Comparison of ENCODE assay signal across 8 mouse cellular contexts in the genomic region with DNA sequence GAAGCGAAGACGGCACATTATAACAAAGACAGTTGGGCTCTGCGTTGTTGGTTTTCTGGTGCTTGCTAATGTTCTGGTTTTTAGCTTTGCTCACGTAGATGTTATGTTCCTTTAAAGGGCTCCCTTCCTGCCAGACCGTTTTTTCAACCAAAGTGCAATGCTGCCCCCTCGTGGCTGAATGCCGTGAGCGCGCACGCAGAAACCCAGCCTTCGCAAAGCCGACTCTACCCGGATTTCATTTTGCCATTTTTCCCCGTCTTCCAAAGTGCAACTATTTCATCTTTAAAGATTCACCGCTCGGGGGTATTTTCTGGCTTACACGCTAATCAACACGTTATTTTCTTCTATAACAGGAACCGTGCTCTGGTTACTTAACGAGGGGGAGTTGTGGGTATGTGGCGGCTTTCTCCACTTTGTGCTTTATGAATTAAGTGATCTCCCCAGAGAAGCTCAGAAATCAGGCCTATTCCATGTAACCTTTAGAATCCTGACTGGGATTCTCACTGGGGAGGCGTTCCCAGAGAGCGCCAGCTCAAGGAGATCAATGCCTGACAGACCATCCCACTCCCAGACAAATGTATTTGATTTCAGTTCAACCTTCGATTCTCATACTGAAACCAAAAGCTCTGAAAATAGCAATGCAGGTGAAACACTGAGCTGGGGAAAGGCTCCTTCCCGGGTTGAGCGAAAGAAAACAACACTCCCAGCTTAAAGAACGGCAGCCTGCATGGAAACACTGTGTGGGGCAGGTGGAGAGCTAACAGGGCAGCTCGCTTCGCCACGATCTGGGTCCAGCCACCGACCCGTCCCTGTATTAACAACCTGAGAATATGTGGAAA.
DNase-seq lines count a peak whose midpoint lies in the region; ATAC-seq lines count a peak whose summit lies in the region.

No protein-coding gene starts in this region.

- H3K9me3 ChIP-seq in forebrain, embryonic 12.5 days = no peaks in the 10 kb centered on the region
- H3K9me3 ChIP-seq in heart, embryonic 16.5 days (replicated peaks; ENCODE audit: control insufficient read depth, low read length) = no peaks in the 10 kb centered on the region
- no peaks in the 10 kb centered on the region for H3K9me3 ChIP-seq in liver, embryonic 13.5 days (replicated peaks)
- H3K9me3 ChIP-seq in stomach, embryonic 14.5 days (ENCODE audit: control insufficient read depth, low read depth, low read length) = no peaks in the 10 kb centered on the region

- H3K4me3 ChIP-seq in forebrain, embryonic 12.5 days (replicated peaks) = peak overlapping the region; percentile 28
- H3K4me3 ChIP-seq in heart, embryonic 16.5 days (ENCODE audit: low read length) = peak overlapping the region; percentile 60
- peak overlapping the region; percentile 36 for H3K4me3 ChIP-seq in liver, embryonic 13.5 days (replicated peaks)
- H3K4me3 ChIP-seq in stomach, embryonic 14.5 days (ENCODE audit: low read depth, low read length) = peak overlapping the region; percentile 12; the same call in 1 of the 2 replicates

- DNase-seq in c-Kit-negative CD71-positive TER-119-positive erythroid progenitor cells, embryonic 14.5 days (ENCODE audit: low read depth, low spot score) = peak; percentile 3
- DNase-seq in kidney, postnatal 25 days = peak; percentile 87 to 92
- DNase-seq in liver, embryonic 13.5 days = peak; percentile 32
- DNase-seq in natural killer cell, adult 2 months (ENCODE audit: low spot score in 2 of 2) = peak; percentile 57 to 72

- ATAC-seq in CD4-positive, CD25-positive, alpha-beta regulatory T cell, adult 4 months = peak; percentile 89
- ATAC-seq in forebrain, embryonic 12.5 days (ENCODE audit: low FRiP score) = peak; percentile 83
- ATAC-seq in heart, embryonic 16.5 days (replicated peaks; ENCODE audit: extremely low read depth, insufficient read depth, low FRiP score) = peak; percentile 74
- no peak for ATAC-seq in liver, embryonic 13.5 days (ENCODE audit: low read depth)
- peak; percentile 75 for ATAC-seq in stomach, embryonic 14.5 days (ENCODE audit: insufficient number of reproducible peaks, insufficient read depth, low FRiP score, low read depth)

- H3K27me3 ChIP-seq in forebrain, embryonic 12.5 days = no peaks in the 10 kb centered on the region
- H3K27me3 ChIP-seq in heart, embryonic 16.5 days (ENCODE audit: control insufficient read depth, insufficient read depth, low read length) = no peaks in the 10 kb centered on the region
- H3K27me3 ChIP-seq in liver, embryonic 13.5 days = peaks cover 36% of the 10 kb centered on the region; the same call in 1 of the 2 replicates
- no peaks in the 10 kb centered on the region for H3K27me3 ChIP-seq in stomach, embryonic 14.5 days (ENCODE audit: control insufficient read depth, insufficient read depth, low read length)

- peak overlapping the region; percentile 50 for H3K4me2 ChIP-seq in forebrain, embryonic 12.5 days
- peak overlapping the region; percentile 87 for H3K4me2 ChIP-seq in heart, embryonic 16.5 days (ENCODE audit: low read depth, low read length)
- H3K4me2 ChIP-seq in liver, embryonic 13.5 days = peak overlapping the region; percentile 58
- peak overlapping the region; percentile 39 for H3K4me2 ChIP-seq in stomach, embryonic 14.5 days (replicated peaks; ENCODE audit: low read depth, low read length)

- no peaks in the 10 kb centered on the region for H3K36me3 ChIP-seq in forebrain, embryonic 12.5 days (replicated peaks)
- H3K36me3 ChIP-seq in heart, embryonic 16.5 days (ENCODE audit: control insufficient read depth, insufficient read depth) = no peaks in the 10 kb centered on the region
- H3K36me3 ChIP-seq in liver, embryonic 13.5 days = no peaks in the 10 kb centered on the region
- H3K36me3 ChIP-seq in stomach, embryonic 14.5 days (ENCODE audit: control insufficient read depth, insufficient read depth, low read length) = no peaks in the 10 kb centered on the region

- 11% methylated on average over 32 of the region's 32 CpGs for WGBS in forebrain, embryonic 12.5 days
- 11% methylated on average over 32 of the region's 32 CpGs for WGBS in heart, embryonic 16.5 days
- 13% methylated on average over 32 of the region's 32 CpGs for WGBS in liver, embryonic 13.5 days (ENCODE audit: insufficient replicate concordance)
- 12% methylated on average over 32 of the region's 32 CpGs for WGBS in stomach, embryonic 14.5 days

- peak overlapping the region; percentile 36; the same call in 1 of the 2 replicates for H3K9ac ChIP-seq in forebrain, embryonic 12.5 days
- H3K9ac ChIP-seq in heart, embryonic 16.5 days (ENCODE audit: low read length) = peak overlapping the region; percentile 75
- H3K9ac ChIP-seq in liver, embryonic 13.5 days = no peak overlapping the region
- H3K9ac ChIP-seq in stomach, embryonic 14.5 days (replicated peaks; ENCODE audit: low read depth, low read length) = no peak overlapping the region

- peaks cover 22% of the 10 kb centered on the region for H3K4me1 ChIP-seq in forebrain, embryonic 12.5 days
- H3K4me1 ChIP-seq in heart, embryonic 16.5 days (ENCODE audit: control insufficient read depth, insufficient read depth, low read length) = peaks cover 12% of the 10 kb centered on the region; the same call in 1 of the 2 replicates
- no peaks in the 10 kb centered on the region for H3K4me1 ChIP-seq in liver, embryonic 13.5 days (replicated peaks)
- peaks cover 2% of the 10 kb centered on the region; the same call in 1 of the 2 replicates for H3K4me1 ChIP-seq in stomach, embryonic 14.5 days (ENCODE audit: control insufficient read depth, insufficient read depth, low read length)

- H3K27ac ChIP-seq in forebrain, embryonic 12.5 days = peak overlapping the region; percentile 71; the same call in 1 of the 2 replicates
- no peak overlapping the region for H3K27ac ChIP-seq in heart, embryonic 16.5 days (ENCODE audit: low read length)
- no peak overlapping the region for H3K27ac ChIP-seq in liver, embryonic 13.5 days
- peak overlapping the region; percentile 81; the same call in 1 of the 2 replicates for H3K27ac ChIP-seq in stomach, embryonic 14.5 days (ENCODE audit: low read length)

Comparison
In these comparisons a context has a peak if more than half of its experiments do, and no peak if none do; other contexts are left out.
1. DNase-seq: peak in every context shown above with its lines; median percentile 90 in kidney, postnatal 25 days; 64 in natural killer cell, adult 2 months; 32 in liver, embryonic 13.5 days; 3 in c-Kit-negative CD71-positive TER-119-positive erythroid progenitor cells, embryonic 14.5 days.
2. H3K27ac ChIP-seq: peak in forebrain, embryonic 12.5 days (single experiment) and stomach, embryonic 14.5 days (single experiment); none in heart, embryonic 16.5 days (single experiment) and liver, embryonic 13.5 days (single experiment).
3. H3K9ac ChIP-seq: peak in forebrain, embryonic 12.5 days (single experiment) and heart, embryonic 16.5 days (single experiment); none in liver, embryonic 13.5 days (single experiment) and stomach, embryonic 14.5 days (single experiment).
4. Peak in every context shown above with its lines, with median percentiles within 50 percentile points of each other: H3K4me2 ChIP-seq and H3K4me3 ChIP-seq.